ENCODE assay signal across 7 mouse cellular contexts in the genomic region with DNA sequence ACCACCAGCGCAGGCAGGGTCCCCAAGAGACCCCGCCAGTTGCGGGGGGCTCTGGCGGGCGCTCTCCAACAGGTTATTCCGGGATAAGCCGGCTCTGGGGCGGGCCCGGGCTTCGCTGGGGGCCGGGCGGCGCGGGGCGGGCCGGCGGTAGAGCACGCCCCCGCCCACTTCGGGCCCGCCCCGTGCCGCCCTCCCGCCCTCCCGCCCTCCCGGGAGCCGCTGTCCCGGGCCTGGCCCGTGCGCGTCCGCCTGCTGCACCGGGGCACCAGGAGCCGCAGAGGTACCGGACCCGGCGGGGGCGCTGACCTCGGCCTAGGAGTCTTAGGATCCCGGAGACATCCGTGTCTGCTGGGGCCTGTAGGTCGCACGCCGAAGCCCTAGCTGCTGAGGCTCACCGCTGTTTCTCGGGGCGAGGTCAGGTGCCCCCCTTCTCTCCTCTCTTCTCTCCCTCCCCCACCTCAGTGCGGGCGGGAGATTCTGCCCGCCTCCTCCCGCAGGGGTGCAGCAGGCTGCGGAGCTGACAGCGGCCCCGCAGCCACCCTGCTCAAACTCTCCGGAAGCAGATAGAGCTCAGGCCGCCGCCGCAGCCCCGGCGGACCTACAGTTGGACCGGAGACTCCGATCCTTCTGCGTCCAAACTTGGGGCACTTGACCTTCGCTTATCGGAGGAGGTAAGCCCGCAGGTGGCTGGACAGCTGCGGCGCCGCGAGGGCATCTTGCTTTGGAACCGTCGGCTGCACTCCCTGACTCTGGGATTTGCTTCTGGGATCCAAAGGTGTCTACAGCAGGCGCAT. TPM values are rescaled to one million over a fixed set of nuclear protein-coding genes. Genes with fewer than 3 reads are reported as not detected.
A peak's percentile ranks its signal among the peaks of the same experiment; 100 is the strongest.
DNase-seq lines count a peak whose midpoint lies in the region; ATAC-seq lines count a peak whose summit lies in the region.

Gene Stim1 (plus strand): TSS at position 206 of the 794 bp plus-strand sequence.

- peak; percentile 85 for ATAC-seq in hindbrain, embryonic 12.5 days (ENCODE audit: low FRiP score)
- ATAC-seq in midbrain, embryonic 14.5 days (ENCODE audit: low FRiP score, low TSS enrichment), result peak; percentile 77

- peak; percentile 80 for DNase-seq in ZHBTc4 (ENCODE audit: low read depth, low spot score)
- DNase-seq in cerebellum, adult 8-10 months, result peak; percentile 66
- DNase-seq in frontal cortex, postnatal 14 days (ENCODE audit: low spot score in 2 of 2), result peak; percentile 30 to 46
- DNase-seq in limb, embryonic 10.5 days (ENCODE audit: low spot score), result peak; percentile 78
- DNase-seq in midbrain, embryonic 14.5 days, result peak; percentile 63
- DNase-seq in spleen, adult 12 weeks (ENCODE audit: low spot score), result peak; percentile 71

- peak within 1 kb of the TSS; percentile 73 for H3K9ac ChIP-seq in hindbrain, embryonic 12.5 days
- peak within 1 kb of the TSS; percentile 66 for H3K9ac ChIP-seq in midbrain, embryonic 14.5 days (replicated peaks; ENCODE audit: low read length)

- peak within 1 kb of the TSS; percentile 89 for H3K4me3 ChIP-seq in hindbrain, embryonic 12.5 days
- peak within 1 kb of the TSS; percentile 89 for H3K4me3 ChIP-seq in limb, embryonic 10.5 days
- H3K4me3 ChIP-seq in midbrain, embryonic 14.5 days (replicated peaks; ENCODE audit: low read depth, low read length), result peak within 1 kb of the TSS; percentile 86

- WGBS in hindbrain, embryonic 12.5 days, result under 1% methylated on average over 54 of the region's 73 CpGs
- under 1% methylated on average over 73 of the region's 73 CpGs for WGBS in limb, embryonic 10.5 days
- under 1% methylated on average over 72 of the region's 73 CpGs for WGBS in midbrain, embryonic 14.5 days

- H3K36me3 ChIP-seq in hindbrain, embryonic 12.5 days, result no peaks in the 10 kb centered on the region
- H3K36me3 ChIP-seq in limb, embryonic 10.5 days, result no peaks in the 10 kb centered on the region
- H3K36me3 ChIP-seq in midbrain, embryonic 14.5 days (ENCODE audit: control insufficient read depth, insufficient read depth, low read length), result no peaks in the 10 kb centered on the region

- peak within 1 kb of the TSS; percentile 52; the same call in 1 of the 2 replicates for H3K27ac ChIP-seq in hindbrain, embryonic 12.5 days
- peak within 1 kb of the TSS; percentile 81 for H3K27ac ChIP-seq in limb, embryonic 10.5 days
- H3K27ac ChIP-seq in midbrain, embryonic 14.5 days (replicated peaks; ENCODE audit: low read depth, low read length), result no peak within 1 kb of the TSS; the same call in 1 of the 2 replicates

- peaks cover 15% of the 10 kb centered on the region for H3K27me3 ChIP-seq in hindbrain, embryonic 12.5 days
- H3K27me3 ChIP-seq in limb, embryonic 10.5 days (ENCODE audit: low read depth, poor library complexity, severe bottlenecking), result peaks cover 19% of the 10 kb centered on the region
- 0 out of 2 replicates have a peak, but pooled peaks cover 4% of the 10 kb centered on the region for H3K27me3 ChIP-seq in midbrain, embryonic 14.5 days (ENCODE audit: control insufficient read depth, insufficient read depth, low read length)

- H3K9me3 ChIP-seq in hindbrain, embryonic 12.5 days (replicated peaks), result no peaks in the 10 kb centered on the region
- H3K9me3 ChIP-seq in limb, embryonic 10.5 days (replicated peaks), result no peaks in the 10 kb centered on the region
- no peaks in the 10 kb centered on the region for H3K9me3 ChIP-seq in midbrain, embryonic 14.5 days (ENCODE audit: control insufficient read depth, low read length)

- peak within 1 kb of the TSS; percentile 98 for H3K4me2 ChIP-seq in hindbrain, embryonic 12.5 days (replicated peaks)
- peak within 1 kb of the TSS; percentile 96 for H3K4me2 ChIP-seq in midbrain, embryonic 14.5 days (ENCODE audit: low read length)

- H3K4me1 ChIP-seq in hindbrain, embryonic 12.5 days, result peaks cover 10% of the 10 kb centered on the region
- peaks cover 9% of the 10 kb centered on the region; the same call in 1 of the 2 replicates for H3K4me1 ChIP-seq in limb, embryonic 10.5 days
- H3K4me1 ChIP-seq in midbrain, embryonic 14.5 days (ENCODE audit: control insufficient read depth, insufficient read depth, low read length), result peaks cover 6% of the 10 kb centered on the region

RNA-seq across cellular contexts. Expression of gene Stim1, which starts in this region (rescaled TPM):
- 14.8 and 17.1 TPM in 2 replicates for polyA plus RNA-seq in hindbrain, embryonic 12.5 days (2016; fragmentation: Nextera tagmentation; extraction: Ambion mirVana)
- polyA plus RNA-seq in limb, embryonic 10.5 days (2016; fragmentation: Nextera tagmentation; extraction: Ambion mirVana), result 10.7 and 14.5 TPM in 2 replicates
- 9.5 and 11.3 TPM in 2 replicates for polyA plus RNA-seq in midbrain, embryonic 14.5 days (2014; fragmentation: Nextera tagmentation; extraction: Ambion mirVana)
